Mouse (Mus musculus) naive thymus-derived CD4-positive, alpha-beta T cell, adult 5 months (primary cell): ENCODE data around the gene Pik3ap1. TPM values are rescaled to one million over a fixed set of nuclear protein-coding genes. Genes with fewer than 3 reads are reported as not detected.

Experiments
- polyA plus RNA-seq: library from polyadenylated mRNA; unstranded; fragments of 100-300 nt; shearing (Covaris generic); gene quantifications from one replicate; pipeline ENCODE4 v1.2.1, GENCODE M21; 2017

Pik3ap1 gene
- 0.17 TPM for polyA plus RNA-seq

DNA sequence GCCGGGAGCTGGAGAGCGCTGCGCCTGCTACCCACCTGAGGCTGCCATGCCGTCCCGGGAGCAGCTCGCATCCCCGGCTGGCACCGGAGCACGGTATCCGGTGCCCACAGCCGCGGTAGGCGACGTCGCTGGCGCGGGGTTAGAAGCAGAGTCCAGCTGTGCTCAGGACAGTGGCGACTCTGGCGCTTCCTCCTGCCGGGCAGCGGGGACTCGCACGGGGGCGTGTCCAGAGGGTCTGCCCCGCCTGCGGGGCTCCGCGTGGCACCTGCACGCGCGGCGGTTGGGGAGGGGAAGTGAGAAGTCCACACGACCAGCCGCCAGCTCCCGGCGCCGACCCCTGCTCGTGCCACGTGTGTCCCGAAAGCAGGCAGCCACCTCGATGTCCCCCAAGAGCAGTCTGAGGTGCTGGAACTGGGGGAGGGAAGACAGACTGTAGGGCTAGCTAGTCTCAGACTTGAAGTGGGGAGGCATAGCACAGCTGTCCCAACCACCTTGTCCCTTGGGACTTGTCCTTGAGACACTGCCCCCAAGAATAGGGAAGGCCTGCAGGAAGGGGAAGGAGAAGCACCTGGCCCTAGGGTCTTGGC lies at the start of gene Pik3ap1:
Pik3ap1 (minus strand) TSS at position 181 of the 587 bp plus-strand sequence.

DNA sequence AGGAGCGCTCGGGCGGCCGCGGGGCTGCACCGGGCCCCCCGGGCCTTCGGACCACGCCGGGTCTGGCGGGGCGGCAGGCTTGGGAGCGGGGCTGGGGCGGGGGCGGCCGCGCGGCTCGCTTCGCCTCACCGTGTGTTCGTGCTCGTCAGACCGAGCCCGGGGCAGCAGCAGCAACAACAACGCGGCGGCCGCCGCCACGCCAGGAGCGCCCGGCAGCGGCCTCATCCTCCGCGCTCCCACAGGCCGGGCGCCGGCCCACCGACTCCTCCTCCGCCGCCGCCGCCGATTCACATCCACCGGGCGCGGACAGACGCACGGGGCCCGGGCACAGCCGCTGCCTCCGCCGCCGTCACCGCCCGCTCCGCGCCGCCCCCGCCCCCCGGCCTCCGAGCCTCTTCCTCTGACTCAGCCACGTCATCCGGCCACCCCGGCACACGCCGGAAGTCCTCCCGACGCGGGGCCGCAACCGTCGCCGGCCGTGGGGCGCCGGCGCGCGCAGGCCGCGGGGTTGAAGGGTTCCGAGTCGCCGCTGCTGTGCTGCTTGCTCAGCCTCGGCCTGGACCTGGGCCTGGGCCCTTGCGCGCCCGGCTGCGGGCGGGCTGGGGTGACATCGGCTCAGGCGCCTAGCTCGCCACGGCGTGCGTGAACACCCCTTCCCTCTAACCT lies 121.1 kb downstream of the Pik3ap1 start, which contains the start of gene Tm9sf3:
Tm9sf3 (minus strand) TSS at position 368 of the 666 bp plus-strand sequence.

Other genes starting within 250 kb of the Pik3ap1 start
- gene Tll2, start 178.3 kb downstream of the Pik3ap1 start, polyA plus RNA-seq = not detected
- gene Tm9sf3, start 121.1 kb downstream of the Pik3ap1 start, polyA plus RNA-seq = 272 TPM
- 20.2 TPM for gene Lcor, start 97.5 kb upstream of the Pik3ap1 start, polyA plus RNA-seq
- gene Gm340, start 197.3 kb upstream of the Pik3ap1 start, polyA plus RNA-seq = 7.7 TPM